Mouse (Mus musculus) kidney, postnatal 14 days (tissue): ENCODE data around the gene Wfdc11.
"Not testable (repeated sequence)": the region's sequence is repeated elsewhere in the genome, so short reads cannot be mapped to it uniquely, and the experiment has no call there.

Experiments
- DNase-seq: peaks from one replicate; pipeline ENCODE4 v3.0.0; 2022; ENCODE audit warnings: mixed read lengths

The Wfdc11 gene

GRCm38 (mm10) chr2:164673987-164674386 is at the start of gene Wfdc11:
Gene Wfdc11, minus strand, starts transcription at chr2:164674087.
- DNase-seq, result no peak

- no peak for DNase-seq
These were observed 49.4 kb upstream of the Wfdc11 start for GRCm38 (mm10) chr2:164723276-164723675.

- DNase-seq, result not testable (repeated sequence)
These were observed 42.4 kb upstream of the Wfdc11 start for GRCm38 (mm10) chr2:164716194-164716786.

DNA sequence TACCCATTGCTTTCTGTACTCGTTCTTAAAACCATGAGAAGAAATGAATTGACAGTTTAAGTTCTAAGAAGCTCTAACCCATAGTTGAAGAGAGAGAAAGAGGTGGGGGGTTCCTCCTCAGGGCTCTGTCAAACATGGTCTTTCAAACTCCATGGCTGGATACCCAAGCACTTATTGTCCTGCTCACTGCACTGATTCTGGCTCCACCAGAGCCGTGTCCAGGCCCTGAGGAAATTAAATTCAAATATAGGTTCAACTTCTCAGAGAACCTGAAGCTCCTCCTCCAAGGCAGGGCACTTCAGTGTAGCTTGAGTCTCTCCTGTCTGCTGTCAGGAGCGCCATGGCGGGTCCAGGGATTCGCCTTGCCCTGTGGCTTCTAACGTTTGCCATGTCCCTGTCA is 41.1 kb upstream of the Wfdc11 start, which contains the start of gene Spint5:
Spint5 (plus strand) TSS at position 301 of the 400 bp plus-strand sequence.
- DNase-seq, result no peak

- no peak for DNase-seq
These were observed 32.1 kb upstream of the Wfdc11 start for GRCm38 (mm10) chr2:164705991-164706390.

GRCm38 (mm10) chr2:164705328-164705727 is 31.4 kb upstream of the Wfdc11 start:
- DNase-seq, result no peak

DNA sequence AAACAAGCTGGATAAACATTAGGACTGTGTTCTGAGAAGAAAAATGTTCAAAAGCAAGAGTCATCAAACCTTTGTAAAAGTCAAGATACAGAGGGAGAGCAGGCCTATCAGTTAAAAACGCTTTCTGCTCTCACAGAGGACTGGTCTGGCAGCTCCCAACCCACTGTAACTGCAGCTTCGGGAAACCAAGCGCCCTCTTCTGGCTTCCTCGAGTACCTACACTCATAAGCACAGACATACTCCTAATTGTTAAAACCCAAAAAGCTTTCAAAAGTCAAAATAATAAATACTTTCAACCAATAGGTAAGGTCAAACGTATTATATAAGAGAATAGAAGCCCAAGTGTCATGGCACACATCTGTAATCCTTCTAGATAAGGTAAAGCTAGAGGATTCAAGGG is 30.3 kb upstream of the Wfdc11 start:
- no peak for DNase-seq

- no peak for DNase-seq
These were observed 27.9 kb upstream of the Wfdc11 start for GRCm38 (mm10) chr2:164701761-164702160.

DNA sequence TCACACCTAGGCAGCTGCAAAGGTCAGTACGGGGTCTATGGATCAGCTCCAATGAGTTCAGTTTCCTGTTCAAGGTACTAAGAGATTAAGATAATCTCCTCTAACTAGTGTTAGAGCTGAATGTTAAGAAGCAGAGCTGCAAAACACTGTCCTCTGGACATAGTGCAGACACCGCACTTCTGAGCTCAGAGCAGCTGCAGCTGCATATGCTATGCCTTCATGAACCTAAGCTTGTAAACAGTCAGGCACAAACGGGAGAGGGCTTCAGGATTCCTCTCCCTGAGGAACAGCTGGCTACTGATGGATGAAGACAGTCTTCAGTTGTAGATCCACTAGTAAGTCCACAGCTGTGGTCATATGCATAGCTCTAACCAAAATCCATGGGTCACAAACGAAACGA is 27.1 kb upstream of the Wfdc11 start:
- DNase-seq, result no peak

DNA sequence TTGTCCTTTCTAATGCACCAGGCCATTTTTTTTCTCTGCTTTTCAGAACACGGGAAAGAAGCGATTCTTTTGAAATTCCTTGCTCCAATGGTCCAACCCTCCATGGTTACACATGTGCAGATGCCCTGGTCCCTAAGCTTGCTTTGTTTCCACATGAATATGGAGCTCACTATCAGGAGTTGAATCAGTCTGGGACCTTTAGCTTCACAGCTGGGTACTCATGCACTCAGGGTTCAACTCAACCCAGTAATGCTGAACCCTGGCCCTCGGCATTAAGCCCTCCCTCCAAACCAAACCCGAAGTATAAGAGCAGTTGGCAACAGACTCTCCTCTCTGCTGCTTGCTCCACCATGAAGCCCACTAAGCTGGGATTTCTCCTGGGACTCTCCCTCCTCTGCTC is 24.3 kb upstream of the Wfdc11 start, which contains the start of gene Spint4:
Spint4 (plus strand) TSS at position 301 of the 400 bp plus-strand sequence.
- DNase-seq, result no peak

GRCm38 (mm10) chr2:164684807-164685206 is 10.9 kb upstream of the Wfdc11 start, which contains the start of gene Wfdc13:
Gene Wfdc13, plus strand, starts transcription at chr2:164685107.
- no peak for DNase-seq

DNA sequence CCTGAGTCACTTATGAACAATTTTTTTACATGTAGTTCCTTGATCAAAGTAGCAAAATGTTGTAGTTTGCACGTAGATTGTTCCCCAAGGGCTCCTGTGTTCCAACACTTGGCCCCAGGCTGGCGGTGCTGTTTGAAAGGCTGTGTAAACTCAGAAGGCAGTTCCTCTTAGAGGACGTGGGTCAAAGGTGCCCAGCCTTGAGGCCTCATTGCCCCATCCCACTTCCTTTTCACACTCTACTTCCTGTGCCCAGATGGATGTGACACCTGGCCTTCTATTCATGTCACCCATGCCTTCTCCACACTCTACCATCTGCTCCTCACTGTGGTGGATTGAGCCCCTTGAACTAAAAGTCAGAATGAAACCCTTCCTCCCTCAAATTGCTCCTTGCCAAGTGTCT is 6.0 kb upstream of the Wfdc11 start:
- DNase-seq, result no peak

DNA sequence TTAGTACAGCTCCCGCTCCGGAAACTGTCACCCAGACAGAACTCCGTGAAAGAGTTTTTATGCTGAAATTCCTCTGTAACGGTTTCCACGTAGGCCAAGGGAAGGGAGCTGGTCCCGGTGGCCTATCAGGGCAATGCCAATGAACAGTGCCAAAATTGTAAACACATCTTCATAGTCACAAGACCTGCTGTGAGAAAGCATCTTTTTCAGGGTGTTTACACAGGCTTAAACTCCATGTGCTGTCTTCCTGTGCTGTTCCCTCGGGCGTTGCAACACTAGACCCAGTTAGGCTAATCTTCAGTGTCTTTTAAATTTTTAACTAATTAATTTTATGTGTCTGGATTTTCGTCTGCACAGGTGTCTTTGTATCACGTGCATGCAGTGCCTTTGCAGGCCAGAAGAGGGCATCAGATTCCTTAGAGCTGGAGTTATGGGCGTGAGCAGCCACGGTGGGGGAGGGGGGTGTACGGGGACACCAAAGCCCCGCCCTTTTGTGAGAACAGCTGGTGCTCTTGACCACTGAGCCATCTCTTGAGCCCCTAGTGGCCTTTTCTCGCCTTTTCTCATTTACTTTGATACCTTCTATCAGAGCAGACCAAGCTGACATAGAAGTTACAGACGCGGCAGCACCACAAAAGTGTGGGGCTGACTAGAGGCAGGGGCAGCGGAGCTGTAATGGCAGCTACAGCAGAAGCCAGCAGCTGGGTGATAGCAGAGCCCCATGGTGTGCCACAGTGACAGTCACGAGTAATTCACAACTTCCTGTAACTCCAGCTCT is 5.2 kb upstream of the Wfdc11 start:
- peak; percentile 86 for DNase-seq

DNA sequence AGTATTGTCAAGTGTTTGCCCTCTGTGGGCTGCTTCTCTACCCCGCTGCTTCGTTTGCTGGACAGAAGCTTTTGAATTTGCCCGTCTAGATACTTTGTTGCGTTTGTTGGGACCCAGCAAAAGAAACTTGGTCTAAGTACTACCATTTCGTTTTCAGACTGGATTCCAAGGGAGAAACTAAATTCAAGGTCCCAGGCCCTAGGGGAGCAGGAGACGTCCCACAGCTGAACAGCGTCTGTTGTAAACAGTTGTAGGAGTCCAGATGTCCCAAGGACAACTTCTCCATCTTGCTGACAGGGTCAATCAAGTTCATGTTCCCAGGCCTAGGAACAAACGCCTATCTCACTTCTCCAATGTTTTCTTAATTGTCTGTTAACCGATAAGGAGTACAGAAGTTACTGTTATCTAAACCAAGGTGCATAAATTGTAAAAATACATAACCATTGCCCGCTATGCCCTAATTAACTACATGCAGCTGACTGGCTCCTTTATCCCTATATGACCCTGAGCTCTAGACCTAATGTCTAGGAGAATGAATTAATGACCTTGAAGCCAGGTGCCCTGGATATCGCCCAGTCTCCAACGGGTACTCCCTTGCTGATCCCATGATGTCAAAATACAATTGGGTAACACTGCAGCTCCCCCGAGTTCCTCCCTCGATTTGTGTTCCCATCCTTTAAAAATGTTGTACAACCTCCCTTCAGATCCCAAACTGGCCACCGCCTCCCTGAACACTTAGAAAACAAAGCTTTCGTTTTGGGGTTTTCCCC is 3.2 kb upstream of the Wfdc11 start:
- DNase-seq, result no peak

DNA sequence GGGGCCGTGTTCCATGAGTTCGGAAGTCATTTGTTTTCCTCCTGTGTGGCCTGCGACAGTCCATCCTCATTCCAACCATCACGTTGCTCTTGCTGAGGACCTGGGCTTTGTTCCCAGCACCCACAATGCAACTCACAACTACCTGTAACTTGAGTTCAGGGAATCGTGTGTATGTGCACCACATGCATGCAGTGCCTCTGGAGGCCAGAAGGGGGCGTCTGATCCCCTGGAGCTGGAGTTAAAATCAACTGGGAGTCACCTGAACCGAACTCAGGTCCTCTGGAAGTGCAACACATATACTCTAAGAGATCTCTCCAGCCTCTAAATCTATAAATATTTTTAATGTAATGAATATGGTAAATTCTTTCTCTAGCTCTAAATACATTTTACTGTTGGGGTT is 2.2 kb upstream of the Wfdc11 start:
- DNase-seq, result no peak

DNA sequence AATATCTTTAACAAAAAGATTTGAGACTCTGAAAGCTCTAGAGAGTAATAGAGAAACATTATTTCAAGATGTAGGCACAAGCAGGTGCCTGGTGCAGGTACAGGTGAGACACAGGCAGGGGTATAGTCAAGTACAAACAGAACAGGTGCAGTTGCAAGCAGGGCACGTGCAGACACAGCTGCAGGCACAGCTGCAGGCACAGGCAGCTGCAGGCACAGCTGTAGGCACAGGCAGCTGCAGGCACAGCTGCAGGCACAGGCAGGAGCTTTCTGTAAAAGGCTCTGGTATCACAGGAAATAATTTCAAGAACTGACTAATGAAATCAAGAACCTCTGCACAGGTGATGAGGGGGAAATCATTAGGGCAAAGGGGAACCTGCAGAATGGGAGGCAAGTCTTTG is 2.9 kb downstream of the Wfdc11 start:
- DNase-seq, result no peak

DNA sequence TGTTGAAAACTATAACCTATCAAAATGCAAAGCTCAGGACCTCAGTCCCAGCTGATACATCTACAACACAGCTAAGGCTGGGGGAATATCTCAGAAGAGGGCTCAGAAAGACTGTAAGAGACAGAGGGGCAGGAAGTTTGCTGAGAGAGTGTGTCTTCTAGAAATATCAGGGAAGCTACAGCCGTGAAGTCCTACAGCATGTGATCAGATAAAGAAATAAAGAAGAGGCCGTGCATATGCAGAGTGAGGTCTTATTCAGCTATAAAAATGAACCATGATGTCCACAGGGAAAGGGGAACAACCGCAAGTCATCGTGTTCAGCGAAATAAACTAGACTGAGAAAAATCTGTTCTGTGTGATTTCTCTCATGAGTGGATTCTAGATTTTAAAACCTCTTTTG is 3.6 kb downstream of the Wfdc11 start:
- no peak for DNase-seq

GRCm38 (mm10) chr2:164664851-164665250 is 9.0 kb downstream of the Wfdc11 start:
- DNase-seq, result no peak

GRCm38 (mm10) chr2:164656483-164656882 is 17.4 kb downstream of the Wfdc11 start, which contains the start of gene Wfdc9:
Gene Wfdc9, minus strand, starts transcription at chr2:164656583.
- no peak for DNase-seq

DNA sequence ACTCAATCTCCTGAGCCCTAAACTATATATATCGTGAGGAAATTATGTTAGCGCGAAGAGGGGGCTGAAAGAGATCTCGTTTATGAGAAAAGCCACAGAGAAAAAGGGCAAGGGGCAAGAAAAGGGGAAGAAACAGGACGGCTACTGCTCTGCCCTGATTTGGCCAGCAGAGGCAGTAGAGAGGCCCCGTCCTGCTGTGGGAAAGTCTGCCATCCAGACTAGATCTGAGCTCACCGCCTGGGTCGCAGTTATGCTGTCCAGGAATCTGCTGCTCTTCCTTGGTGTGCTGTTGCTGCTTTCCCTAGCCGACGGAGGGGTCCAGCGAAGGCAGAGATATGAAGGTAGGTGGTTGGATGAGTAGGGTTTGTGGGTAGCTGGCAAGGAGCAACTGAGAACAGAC is 18.0 kb downstream of the Wfdc11 start, which contains the start of gene Wfdc10:
Wfdc10 (plus strand) TSS at position 189 of the 400 bp plus-strand sequence.
- DNase-seq, result peak; percentile 45

DNA sequence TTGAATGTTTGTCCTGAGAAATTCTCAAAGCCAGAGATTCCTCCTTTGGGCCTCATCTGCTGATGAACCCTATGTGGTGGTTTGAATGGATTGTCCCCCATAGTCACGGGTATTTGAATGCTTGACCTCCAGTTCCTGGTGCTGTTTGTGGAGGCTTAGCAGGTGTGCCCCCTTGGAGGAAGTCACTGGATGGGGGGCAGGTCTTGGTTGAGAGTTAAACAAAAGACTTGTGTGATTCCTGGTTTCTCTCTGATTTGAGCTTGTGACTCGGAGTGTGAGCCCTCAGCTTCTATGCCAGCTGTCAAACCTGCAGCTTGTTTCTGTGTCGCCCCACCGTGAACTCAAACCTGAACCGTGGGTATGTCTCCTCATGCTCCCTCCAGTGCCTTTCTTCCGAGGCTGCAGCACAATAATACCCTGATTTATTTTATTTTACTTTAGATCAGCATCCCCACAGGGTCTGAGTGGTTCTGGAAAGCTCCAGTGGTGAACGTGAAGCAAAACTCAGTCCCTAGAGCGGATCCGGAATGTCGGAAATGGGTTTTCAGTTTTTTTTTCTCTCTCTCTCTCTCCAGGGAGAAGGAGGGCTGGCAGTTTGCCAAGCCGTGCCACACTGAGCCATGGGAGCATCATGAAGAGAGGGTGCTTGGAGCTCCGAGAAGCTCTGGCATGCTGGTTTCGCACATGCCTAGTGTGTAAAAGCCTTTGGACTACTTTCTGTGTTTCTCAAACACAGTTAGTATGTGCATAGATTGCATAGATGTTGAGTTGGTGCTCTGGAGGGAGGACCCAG is 31.8 kb downstream of the Wfdc11 start:
- peak; percentile 12 for DNase-seq

DNA sequence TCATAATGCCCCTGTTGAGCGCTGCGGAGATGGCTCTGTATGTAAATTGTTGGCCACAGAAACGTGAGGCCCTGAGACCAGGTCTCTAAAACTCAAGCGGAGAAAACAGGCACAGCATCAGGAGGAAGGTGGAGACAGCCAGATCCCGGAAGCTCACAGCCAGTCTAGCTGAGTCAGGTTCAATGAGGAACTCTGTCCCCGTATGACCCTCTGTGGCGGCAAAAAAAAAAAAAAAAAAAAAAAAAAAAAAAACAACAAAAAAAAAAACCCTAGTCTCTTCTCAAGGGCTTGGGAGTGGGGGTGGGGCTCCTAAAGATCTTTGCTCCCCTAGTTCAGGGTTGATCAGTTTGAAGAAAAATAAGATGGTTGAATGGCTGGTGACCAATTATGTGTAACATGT is 32.8 kb downstream of the Wfdc11 start:
- DNase-seq, result peak; percentile 20

GRCm38 (mm10) chr2:164638696-164639095 is 35.2 kb downstream of the Wfdc11 start, which contains the start of gene Wfdc16:
Gene Wfdc16, minus strand, starts transcription at chr2:164638796.
- DNase-seq, result no peak
